Mouse (Mus musculus) liver, postnatal 0 days (tissue): ENCODE data around the gene Hist2h4. TPM values are rescaled to one million over a fixed set of nuclear protein-coding genes. Genes with fewer than 3 reads are reported as not detected.
"Not testable (repeated sequence)": the region's sequence is repeated elsewhere in the genome, so short reads cannot be mapped to it uniquely, and the experiment has no call there.

Experiments used
- ATAC-seq: fragments of 200-750 bp; cut with Nextera tagmentation; 2 replicates; pipeline ENCODE4 v1.8.0; 2017; ENCODE audit warnings: mild to moderate bottlenecking, moderate library complexity
- DNase-seq: peaks from one replicate; pipeline ENCODE4 v3.0.0-alpha.2; 2016
- H3K27ac ChIP-seq: fragments of 300-500 bp; sonication (generic); 2 replicates; pipeline ENCODE4 v1.5.1; 2014; ENCODE audit warnings: antibody characterized with exemption, moderate library complexity, mild to moderate bottlenecking, low read depth
- H3K27me3 ChIP-seq: fragments of 300-500 bp; sonication (generic); 2 replicates; pipeline ENCODE4 v1.6.1; 2014; ENCODE audit warnings: low read length, control low read depth, mixed read lengths; ENCODE audit not compliant: insufficient read depth
- H3K36me3 ChIP-seq: fragments of 300-500 bp; sonication (generic); replicated peaks from 2 replicates; pipeline ENCODE4 v1.6.1; 2014; ENCODE audit warnings: mild to moderate bottlenecking, control low read depth, low read length, moderate library complexity, mixed read lengths; ENCODE audit not compliant: insufficient read depth
- H3K4me1 ChIP-seq: fragments of 300-500 bp; sonication (generic); 2 replicates; pipeline ENCODE4 v1.6.1; 2014; ENCODE audit warnings: antibody characterized with exemption, mild to moderate bottlenecking, control low read depth; ENCODE audit not compliant: insufficient read depth
- H3K4me2 ChIP-seq: fragments of 300-500 bp; sonication (generic); 2 replicates; pipeline ENCODE4 v1.6.1; 2014; ENCODE audit warnings: low read depth, mild to moderate bottlenecking, low read length, moderate library complexity, mixed read lengths
- H3K4me3 ChIP-seq: fragments of 300-500 bp; sonication (generic); 2 replicates; pipeline ENCODE4 v1.5.1; 2014; ENCODE audit warnings: low read depth, low read length
- H3K9ac ChIP-seq: fragments of 300-500 bp; sonication (generic); replicated peaks from 2 replicates; pipeline ENCODE4 v1.6.1; 2014; ENCODE audit warnings: mild to moderate bottlenecking, moderate library complexity
- H3K9me3 ChIP-seq: fragments of 300-500 bp; sonication (generic); 2 replicates; pipeline ENCODE4 v1.6.1; 2016; ENCODE audit warnings: mild to moderate bottlenecking, control low read depth, low read length, mixed read lengths
- CTCF ChIP-seq: sonication (generic); IDR thresholded peaks from 2 replicates; pipeline ENCODE4 v1.5.1; 2016; ENCODE audit warnings: antibody characterized with exemption, low read depth
- EP300 ChIP-seq: IDR thresholded peaks from 2 replicates; pipeline ENCODE4 v1.6.1; 2016; ENCODE audit warnings: antibody characterized with exemption, low read depth, mild to moderate bottlenecking
- WGBS: fragments of 180-500 bp; shearing (Covaris S2); extraction: QIAGEN DNeasy Blood & Tissue Kit; methylation state at CpG from one replicate; pipeline ENCODE4 v1.1.7; 2014; ENCODE audit not compliant: insufficient replicate concordance; 5-methylcytosine and 5-hydroxymethylcytosine counted together
- polyA plus RNA-seq: library from polyadenylated mRNA; unstranded; fragments of >200 nt; fragmentation: Nextera tagmentation; extraction: Ambion mirVana; gene quantifications from 2 replicates; pipeline ENCODE4 v1.2.1, GENCODE M21; 2015

Gene Hist2h4
- polyA plus RNA-seq, 1 experiment from 2014 or later, result 56.7 TPM

GRCm38 (mm10) chr3:96289201-96289600 is 26.1 kb upstream of the Hist2h4 start:
- no peak overlapping the region for H3K9ac ChIP-seq
- no peak for ATAC-seq
- 79% methylated on average over 3 of the region's 3 CpGs for WGBS
- H3K9me3 ChIP-seq, result no peaks in the 10 kb centered on the region
- no peak overlapping the region for H3K4me3 ChIP-seq
- DNase-seq, result no peak
- TF ChIP-seq EP300, result no peak
- TF ChIP-seq CTCF, result no peak
- no peaks in the 10 kb centered on the region for H3K36me3 ChIP-seq
- H3K27me3 ChIP-seq, result no peaks in the 10 kb centered on the region; the same call in 1 of the 2 replicates
- no peak overlapping the region for H3K4me2 ChIP-seq
- no peak overlapping the region for H3K27ac ChIP-seq
- peaks cover 2% of the 10 kb centered on the region; the same call in 1 of the 2 replicates for H3K4me1 ChIP-seq

GRCm38 (mm10) chr3:96287334-96287733 is 24.2 kb upstream of the Hist2h4 start:
- not testable (repeated sequence) for H3K27me3 ChIP-seq, H3K9me3 ChIP-seq, H3K36me3 ChIP-seq, H3K4me1 ChIP-seq, H3K4me3 ChIP-seq, ATAC-seq, DNase-seq, H3K4me2 ChIP-seq, H3K9ac ChIP-seq, H3K27ac ChIP-seq
- WGBS, result 90% methylated on average over 11 of the region's 11 CpGs
- TF ChIP-seq CTCF, result peak; percentile 89

- DNase-seq, result no peak
- H3K36me3 ChIP-seq, result no peaks in the 10 kb centered on the region
- no peak for ATAC-seq
- H3K9me3 ChIP-seq, result no peaks in the 10 kb centered on the region
- TF ChIP-seq EP300 (no peak), CTCF (peak; percentile 62)
- peaks cover 5% of the 10 kb centered on the region; the same call in 1 of the 2 replicates for H3K4me1 ChIP-seq
- peaks cover 3% of the 10 kb centered on the region; the same call in 1 of the 2 replicates for H3K27me3 ChIP-seq
- H3K4me3 ChIP-seq, result no peak overlapping the region
- no peak overlapping the region for H3K27ac ChIP-seq
- 16% methylated on average over 4 of the region's 4 CpGs for WGBS
- H3K9ac ChIP-seq, result no peak overlapping the region
- H3K4me2 ChIP-seq, result 0 out of 2 replicates have a peak overlapping the region, but pooled peaks have one; percentile 7
Observed at GRCm38 (mm10) chr3:96284457-96284856, 21.3 kb upstream of the Hist2h4 start.

- WGBS, result 58% methylated on average over 6 of the region's 6 CpGs
Observed at GRCm38 (mm10) chr3:96280660-96281059, 17.5 kb upstream of the Hist2h4 start.

GRCm38 (mm10) chr3:96277800-96278624 is 14.9 kb upstream of the Hist2h4 start:
- no peaks in the 10 kb centered on the region for H3K36me3 ChIP-seq
- WGBS, result under 1% methylated on average over 49 of the region's 49 CpGs
- TF ChIP-seq CTCF (peak; percentile 91), EP300 (no peak)
- peaks cover 13% of the 10 kb centered on the region for H3K4me1 ChIP-seq
- peak overlapping the region; percentile 77 for H3K9ac ChIP-seq
- H3K9me3 ChIP-seq, result no peaks in the 10 kb centered on the region
- H3K27ac ChIP-seq, result peak overlapping the region; percentile 57
- 0 out of 2 replicates have a peak, but pooled peaks cover 3% of the 10 kb centered on the region for H3K27me3 ChIP-seq
- ATAC-seq (peak; percentile 94), DNase-seq (peak; percentile 93)
- peak overlapping the region; percentile 63 for H3K4me3 ChIP-seq
- peak overlapping the region; percentile 98 for H3K4me2 ChIP-seq

More at GRCm38 (mm10) chr3:96280660-96281059, 17.5 kb upstream of the Hist2h4 start:
- H3K36me3 ChIP-seq, result no peaks in the 10 kb centered on the region
- no peak overlapping the region for H3K4me2 ChIP-seq
- H3K4me3 ChIP-seq, result no peak overlapping the region
- DNase-seq, result no peak
- H3K27ac ChIP-seq, result no peak overlapping the region
- H3K9me3 ChIP-seq, result no peaks in the 10 kb centered on the region
- peaks cover 18% of the 10 kb centered on the region for H3K4me1 ChIP-seq
- peaks cover 3% of the 10 kb centered on the region; the same call in 1 of the 2 replicates for H3K27me3 ChIP-seq
- no peak overlapping the region for H3K9ac ChIP-seq
- ATAC-seq, result no peak
- 0 out of 2 replicates have a peak, but pooled peaks have one; percentile 26 for TF ChIP-seq CTCF
- no peak for TF ChIP-seq EP300

- peak; percentile 55; the same call in 1 of the 2 replicates for TF ChIP-seq CTCF
- no peak for TF ChIP-seq EP300
- peak overlapping the region; percentile 77 for H3K9ac ChIP-seq
Observed at GRCm38 (mm10) chr3:96277428-96277799, 14.3 kb upstream of the Hist2h4 start.

More at GRCm38 (mm10) chr3:96277428-96277799, 14.3 kb upstream of the Hist2h4 start:
- peak overlapping the region; percentile 63 for H3K4me3 ChIP-seq
- no peaks in the 10 kb centered on the region for H3K9me3 ChIP-seq
- peak; percentile 76 for DNase-seq
- 0 out of 2 replicates have a peak, but pooled peaks cover 2% of the 10 kb centered on the region for H3K27me3 ChIP-seq
- peak overlapping the region; percentile 98 for H3K4me2 ChIP-seq
- WGBS, result 10% methylated on average over 8 of the region's 8 CpGs
- H3K36me3 ChIP-seq, result no peaks in the 10 kb centered on the region
- peaks cover 13% of the 10 kb centered on the region for H3K4me1 ChIP-seq
- peak overlapping the region; percentile 55 for H3K27ac ChIP-seq
- ATAC-seq, result peak; percentile 66
